Mouse (Mus musculus) forebrain, embryonic 16.5 days (tissue): Measurements from ENCODE around the gene Ttll6. TPM values are rescaled to one million over a fixed set of nuclear protein-coding genes. Genes with fewer than 3 reads are reported as not detected.

ENCODE experiments used
- polyA plus RNA-seq: library from polyadenylated mRNA; unstranded; fragments of >200 nt; fragmentation: Nextera tagmentation; extraction: Ambion mirVana; gene quantifications from 2 replicates; pipeline ENCODE4 v1.2.1, GENCODE M21; 2015

Gene Ttll6
- polyA plus RNA-seq, 1 experiment from 2014 or later = 0.09 TPM

Other genes starting within 250 kb of the Ttll6 start
- gene B4galnt2, start 218.9 kb upstream of the Ttll6 start, polyA plus RNA-seq = not detected in 2 replicates
- gene Igf2bp1, start 127.8 kb upstream of the Ttll6 start, polyA plus RNA-seq = 20.2 and 22.4 TPM in 2 replicates
- gene Gip, start 109.2 kb upstream of the Ttll6 start, polyA plus RNA-seq = not detected in 2 replicates
- 113 and 129 TPM in 2 replicates for gene Snf8, start 98.9 kb upstream of the Ttll6 start, polyA plus RNA-seq
- 35.4 and 36.5 TPM in 2 replicates for gene Ube2z, start 68.4 kb upstream of the Ttll6 start, polyA plus RNA-seq
- gene Atp5g1, start 58.1 kb upstream of the Ttll6 start, polyA plus RNA-seq = 408 and 422 TPM in 2 replicates
- gene Calcoco2, start 21.8 kb upstream of the Ttll6 start, polyA plus RNA-seq = 0.17 and 0.22 TPM in 2 replicates
- 0.13 TPM in 1 of 2 replicates, not detected in the other for gene Hoxb13, start 60.5 kb downstream of the Ttll6 start, polyA plus RNA-seq
- not detected in 2 replicates for gene Hoxb9, start 137.7 kb downstream of the Ttll6 start, polyA plus RNA-seq
- gene Hoxb8, start 148.1 kb downstream of the Ttll6 start, polyA plus RNA-seq = not detected in 2 replicates
- gene Hoxb7, start 152.8 kb downstream of the Ttll6 start, polyA plus RNA-seq = not detected in 2 replicates
- not detected in 2 replicates for gene Hoxb6, start 158.7 kb downstream of the Ttll6 start, polyA plus RNA-seq
- not detected in 2 replicates for gene Hoxb5, start 169.6 kb downstream of the Ttll6 start, polyA plus RNA-seq
- not detected in 2 replicates for gene Hoxb4, start 184.5 kb downstream of the Ttll6 start, polyA plus RNA-seq
- not detected in 2 replicates for gene Hoxb3, start 189.5 kb downstream of the Ttll6 start, polyA plus RNA-seq
- gene Hoxb2, start 216.7 kb downstream of the Ttll6 start, polyA plus RNA-seq = not detected in 2 replicates
- not detected in 2 replicates for gene Hoxb1, start 232.0 kb downstream of the Ttll6 start, polyA plus RNA-seq